Mouse (Mus musculus): Measurements from ENCODE around the gene Oog3. TPM values are rescaled to one million over a fixed set of nuclear protein-coding genes. Genes with fewer than 3 reads are reported as not detected.

Gene Oog3
- not detected in 2 replicates for total RNA-seq (2012; rRNA removed)
- not detected for polyA plus RNA-seq (2012; ENCODE audit: insufficient read depth in 1 of 2, insufficient read length in 2 of 2, low read depth in 1 of 2, low replicate concordance in 2 of 2, missing spikeins in 1 of 2)

DNA sequence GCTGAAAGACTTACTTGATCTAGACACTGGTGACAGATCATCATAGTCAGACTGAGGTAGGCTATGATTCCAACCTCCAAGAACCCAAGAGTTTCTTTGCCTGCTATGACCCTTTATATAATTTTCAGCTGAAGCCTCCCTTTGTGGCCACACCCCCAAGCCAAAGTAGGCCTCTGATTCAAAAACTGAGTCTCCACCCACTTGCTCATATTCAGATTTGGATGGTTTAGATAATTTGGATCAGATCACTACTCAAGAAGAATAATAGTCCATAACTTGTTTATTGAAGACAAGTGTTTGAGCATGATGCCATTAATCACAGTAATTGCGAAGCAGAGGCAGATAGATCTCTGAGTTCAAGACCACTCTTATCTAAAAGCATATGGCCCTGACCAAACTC is at the start of gene Oog3:
TSS of gene Oog3 (minus strand) at position 101 of the 400 bp plus-strand sequence.
- H3K4me3 ChIP-seq (ENCODE audit: control insufficient read depth in 1 of 2, insufficient read depth in 1 of 2, low read depth in 2 of 2, low read length in 2 of 2), result no peak within 1 kb of the TSS
- H3K27ac ChIP-seq (ENCODE audit: control insufficient read depth, low read depth, low read length), result no peak within 1 kb of the TSS
- no peak within 1 kb of the TSS for H3K9ac ChIP-seq (ENCODE audit: control insufficient read depth, low read depth, low read length, poor library complexity, severe bottlenecking)
- no peaks in the 10 kb centered on the region for H3K79me2 ChIP-seq (ENCODE audit: control insufficient read depth, insufficient read depth, low read length, poor library complexity)
- no peaks in the 10 kb centered on the region for H3K4me1 ChIP-seq (ENCODE audit: control insufficient read depth in 1 of 2, insufficient read depth in 2 of 2, low read length in 2 of 2)
- TF ChIP-seq ELF1 (IDR thresholded peaks at IDR 0.05; ENCODE audit: low read depth, low read length), result no peak
- TF ChIP-seq E2F4 (IDR thresholded peaks at IDR 0.05; ENCODE audit: borderline replicate concordance, low read depth, low read length), result no peak
- TF ChIP-seq MYC (IDR thresholded peaks at IDR 0.05; ENCODE audit: low read depth, low read length), result no peak
- TF ChIP-seq CHD1 (IDR thresholded peaks at IDR 0.05; ENCODE audit: low read depth, low read length), result no peak
- TF ChIP-seq POLR2AphosphoS2 (IDR thresholded peaks at IDR 0.05; ENCODE audit: low read length), result no peak
- no peak for TF ChIP-seq USF1 (IDR thresholded peaks at IDR 0.05; ENCODE audit: low read depth, low read length)
- TF ChIP-seq CHD2 (IDR thresholded peaks at IDR 0.05; ENCODE audit: low read length), result no peak
- TF ChIP-seq ZMIZ1 (IDR thresholded peaks at IDR 0.05; ENCODE audit: low read depth, low read length), result no peak
- TF ChIP-seq GABPA (IDR thresholded peaks at IDR 0.05; ENCODE audit: low read depth, low read length), result no peak
- TF ChIP-seq NELFE (IDR thresholded peaks at IDR 0.05; ENCODE audit: low read depth, low read length), result no peak
- TF ChIP-seq RAD21 (IDR thresholded peaks at IDR 0.05; ENCODE audit: low read depth, low read length), result no peak
- TF ChIP-seq JUND (IDR thresholded peaks at IDR 0.05; ENCODE audit: low read depth, low read length), result no peak
- TF ChIP-seq POLR2A (IDR thresholded peaks at IDR 0.05; ENCODE audit: control insufficient read depth in 1 of 2, insufficient read depth in 1 of 2, low read depth in 1 of 2, low read length in 2 of 2, poor library complexity in 1 of 2), result no peak
- no peak for TF ChIP-seq SIN3A (IDR thresholded peaks at IDR 0.05; ENCODE audit: low read length)
- TF ChIP-seq KAT2A (conservative IDR thresholded peaks at IDR 0.05; ENCODE audit: low read depth, low read length), result no peak
- DNase-seq (ENCODE audit: low read depth, low spot score), result no peak
- no peaks in the 10 kb centered on the region for H3K9me3 ChIP-seq (replicated peaks; ENCODE audit: insufficient read depth, low read length)
- H3K36me3 ChIP-seq (ENCODE audit: control insufficient read depth in 1 of 2, insufficient read depth in 2 of 2, low read length in 2 of 2), result no peaks in the 10 kb centered on the region
- H3K27me3 ChIP-seq (ENCODE audit: control insufficient read depth in 1 of 2, insufficient read depth in 2 of 2, low read length in 2 of 2), result no peaks in the 10 kb centered on the region

DNA sequence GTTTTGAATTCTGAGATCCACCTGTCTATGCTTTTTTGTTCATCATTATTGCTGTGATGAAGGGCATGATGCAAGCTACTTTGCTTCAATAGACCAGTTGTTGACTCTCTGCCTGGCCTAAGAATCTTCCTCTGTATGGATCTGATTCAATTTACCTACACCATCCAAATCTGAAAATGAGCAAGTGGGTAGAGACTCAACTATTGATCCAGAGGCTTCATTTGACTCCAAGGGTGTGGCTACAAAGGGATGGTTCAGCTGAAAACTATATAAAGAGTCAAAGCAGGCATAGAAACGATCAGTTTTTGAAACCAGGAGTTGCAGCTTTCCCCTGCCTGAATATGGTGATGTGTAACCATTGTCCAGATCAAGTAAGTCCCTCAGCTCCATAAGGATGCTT is 28.0 kb upstream of the Oog3 start, which contains the start of gene Oog2:
TSS of gene Oog2 (plus strand) at position 301 of the 400 bp plus-strand sequence.
- Histone ChIP-seq H3K4me1 (ENCODE audit: control insufficient read depth in 1 of 2, insufficient read depth in 2 of 2, low read length in 2 of 2) (no peaks in the 10 kb centered on the region), H3K36me3 (ENCODE audit: control insufficient read depth in 1 of 2, insufficient read depth in 2 of 2, low read length in 2 of 2) (no peaks in the 10 kb centered on the region), H3K27me3 (ENCODE audit: control insufficient read depth in 1 of 2, insufficient read depth in 2 of 2, low read length in 2 of 2) (no peaks in the 10 kb centered on the region), H3K9ac (ENCODE audit: control insufficient read depth, low read depth, low read length, poor library complexity, severe bottlenecking) (no peak within 1 kb of the TSS), H3K79me2 (ENCODE audit: control insufficient read depth, insufficient read depth, low read length, poor library complexity) (no peaks in the 10 kb centered on the region), H3K4me3 (ENCODE audit: control insufficient read depth in 1 of 2, insufficient read depth in 1 of 2, low read depth in 2 of 2, low read length in 2 of 2) (no peak within 1 kb of the TSS), H3K27ac (ENCODE audit: control insufficient read depth, low read depth, low read length) (no peak within 1 kb of the TSS), H3K9me3 (replicated peaks; ENCODE audit: insufficient read depth, low read length) (no peaks in the 10 kb centered on the region)
- TF ChIP-seq USF1 (IDR thresholded peaks at IDR 0.05; ENCODE audit: low read depth, low read length) (no peak), JUND (IDR thresholded peaks at IDR 0.05; ENCODE audit: low read depth, low read length) (no peak), CTCF (IDR thresholded peaks at IDR 0.05 in 2 of 3, conservative IDR thresholded peaks at IDR 0.05 in 1 of 3; ENCODE audit: control insufficient read depth in 1 of 3, insufficient read depth in 1 of 3, low read depth in 2 of 3, low read length in 3 of 3, poor library complexity in 1 of 3, severe bottlenecking in 1 of 3) (no peak), POLR2AphosphoS5 (IDR thresholded peaks at IDR 0.05; ENCODE audit: borderline replicate concordance, low read depth, low read length) (no peak), CHD2 (IDR thresholded peaks at IDR 0.05; ENCODE audit: low read length) (no peak), RCOR1 (IDR thresholded peaks at IDR 0.05; ENCODE audit: low read depth, low read length) (no peak), MEF2A (IDR thresholded peaks at IDR 0.05; ENCODE audit: extremely low read depth, insufficient replicate concordance, low read depth, low read length, poor library complexity, severe bottlenecking) (no peak), POLR2AphosphoS2 (IDR thresholded peaks at IDR 0.05; ENCODE audit: low read length) (no peak), TAL1 (IDR thresholded peaks at IDR 0.05; ENCODE audit: low read length) (no peak), MXI1 (IDR thresholded peaks at IDR 0.05; ENCODE audit: low read depth, low read length) (no peak), CHD1 (IDR thresholded peaks at IDR 0.05; ENCODE audit: low read depth, low read length) (no peak), NRF1 (IDR thresholded peaks at IDR 0.05; ENCODE audit: insufficient read depth, low read depth, low read length, poor library complexity, severe bottlenecking) (no peak), NELFE (IDR thresholded peaks at IDR 0.05; ENCODE audit: low read depth, low read length) (no peak), ZMIZ1 (IDR thresholded peaks at IDR 0.05; ENCODE audit: low read depth, low read length) (no peak), ZNF384 (IDR thresholded peaks at IDR 0.05; ENCODE audit: low read depth, low read length) (no peak), BHLHE40 (IDR thresholded peaks at IDR 0.05; ENCODE audit: borderline replicate concordance, low read depth, low read length) (no peak), UBTF (IDR thresholded peaks at IDR 0.05; ENCODE audit: borderline replicate concordance, insufficient read depth, low read depth, low read length) (no peak), TCF12 (IDR thresholded peaks at IDR 0.05; ENCODE audit: low read depth, low read length) (no peak), USF2 (IDR thresholded peaks at IDR 0.05; ENCODE audit: borderline replicate concordance in 1 of 2, insufficient read depth in 1 of 2, low read depth in 1 of 2, low read length in 2 of 2) (no peak)
- no peak for DNase-seq (ENCODE audit: low read depth, low spot score)
